Mouse (Mus musculus) thymus, postnatal 0 days (tissue): ENCODE measurements around the gene Krtcap3. TPM values are rescaled to one million over a fixed set of nuclear protein-coding genes. Genes with fewer than 3 reads are reported as not detected.

Experiments used
- DNase-seq: peaks from one replicate; pipeline ENCODE4 v3.0.0-alpha.2; 2015; ENCODE audit warnings: low spot score
- polyA plus RNA-seq: library from polyadenylated mRNA; unstranded; fragments of >200 nt; fragmentation: Nextera tagmentation; extraction: Ambion mirVana; gene quantifications from 2 replicates; pipeline ENCODE4 v1.2.1, GENCODE M21; 2015

The Krtcap3 gene
- polyA plus RNA-seq, 1 experiment from 2014 or later: 23.9 TPM

DNA sequence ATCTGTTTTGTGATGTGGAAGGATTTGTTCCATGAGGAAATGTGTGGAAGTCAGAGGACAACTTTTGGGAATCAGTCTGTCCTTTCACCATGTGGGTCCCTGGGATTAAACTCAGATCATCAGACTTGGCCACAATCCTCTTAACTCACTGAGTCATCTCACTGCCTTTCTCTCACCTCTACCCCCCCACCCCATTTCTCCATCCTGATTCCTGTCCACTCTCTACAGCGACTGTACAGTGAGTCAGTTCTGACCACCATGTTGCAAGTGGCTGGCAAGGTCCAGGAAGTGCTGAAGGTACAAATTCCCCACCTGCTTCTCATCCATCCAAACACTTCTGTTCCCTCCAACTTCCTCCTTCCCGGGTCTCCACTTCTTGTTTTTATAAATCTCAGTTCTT lies 47.0 kb downstream of the Krtcap3 start:
- no peak for DNase-seq

DNA sequence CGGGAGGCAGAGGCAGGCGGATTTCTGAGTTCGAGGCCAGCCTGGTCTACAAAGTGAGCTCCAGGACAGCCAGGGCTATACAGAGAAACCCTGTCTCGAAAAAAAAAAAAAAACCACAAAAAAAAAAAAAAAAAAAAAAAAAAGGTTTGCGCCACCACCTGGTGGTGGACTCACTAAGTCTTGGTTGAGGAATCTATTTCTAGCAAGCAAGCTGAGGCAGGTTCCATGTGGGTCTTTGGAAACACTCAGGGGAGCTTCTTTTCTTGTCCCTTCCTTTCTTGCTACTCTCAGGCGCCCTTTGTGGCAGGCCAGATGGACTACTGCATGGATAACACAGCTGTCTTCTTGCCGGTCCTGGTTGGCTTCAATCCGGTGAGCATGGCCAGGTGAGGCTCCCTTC lies 50.4 kb downstream of the Krtcap3 start:
- no peak for DNase-seq

Other genes with a start within 250 kb of the Krtcap3 start
- 123 and 132 TPM in 2 replicates for gene Atraid, start 203.4 kb upstream of the Krtcap3 start, polyA plus RNA-seq
- gene Slc5a6, start 202.8 kb upstream of the Krtcap3 start, polyA plus RNA-seq: 7.0 and 8.7 TPM in 2 replicates
- 15.3 and 16.8 TPM in 2 replicates for gene Cad, start 196.9 kb upstream of the Krtcap3 start, polyA plus RNA-seq
- not detected in 2 replicates for gene Dnajc5g, start 145.4 kb upstream of the Krtcap3 start, polyA plus RNA-seq
- gene Slc30a3, start 143.5 kb upstream of the Krtcap3 start, polyA plus RNA-seq: 0.07 and 0.30 TPM in 2 replicates
- gene Trim54, start 135.0 kb upstream of the Krtcap3 start, polyA plus RNA-seq: 0.14 and 0.16 TPM in 2 replicates
- gene Ucn, start 112.9 kb upstream of the Krtcap3 start, polyA plus RNA-seq: not detected in 2 replicates
- 17.1 and 21.9 TPM in 2 replicates for gene Mpv17, start 97.4 kb upstream of the Krtcap3 start, polyA plus RNA-seq
- 0.57 and 0.88 TPM in 2 replicates for gene Gm29609, start 71.8 kb upstream of the Krtcap3 start, polyA plus RNA-seq
- gene Gtf3c2, start 71.5 kb upstream of the Krtcap3 start, polyA plus RNA-seq: 46.1 and 47.2 TPM in 2 replicates
- gene Snx17, start 58.5 kb upstream of the Krtcap3 start, polyA plus RNA-seq: 126 and 144 TPM in 2 replicates
- gene Eif2b4, start 58.3 kb upstream of the Krtcap3 start, polyA plus RNA-seq: 73.6 and 80.4 TPM in 2 replicates
- gene Zfp513, start 49.4 kb upstream of the Krtcap3 start, polyA plus RNA-seq: 7.0 TPM in 2 replicates
- gene Ppm1g, start 31.0 kb upstream of the Krtcap3 start, polyA plus RNA-seq: 131 and 140 TPM in 2 replicates
- 109 and 116 TPM in 2 replicates for gene Nrbp1, start 10.8 kb upstream of the Krtcap3 start, polyA plus RNA-seq
- gene Gm9970, start 10.5 kb upstream of the Krtcap3 start, polyA plus RNA-seq: 0.64 and 0.67 TPM in 2 replicates
- 10.6 and 12.9 TPM in 2 replicates for gene Ift172, start 39.4 kb downstream of the Krtcap3 start, polyA plus RNA-seq
- 2.0 and 2.5 TPM in 2 replicates for gene Fndc4, start 44.4 kb downstream of the Krtcap3 start, polyA plus RNA-seq
- gene Gckr, start 45.8 kb downstream of the Krtcap3 start, polyA plus RNA-seq: 0.04 and 0.06 TPM in 2 replicates
- 33.2 and 43.4 TPM in 2 replicates for gene Zfp512, start 200.7 kb downstream of the Krtcap3 start, polyA plus RNA-seq
- 0.09 and 0.16 TPM in 2 replicates for gene 4930548H24Rik, start 234.0 kb downstream of the Krtcap3 start, polyA plus RNA-seq
- gene Gpn1, start 243.1 kb downstream of the Krtcap3 start, polyA plus RNA-seq: 35.4 and 35.6 TPM in 2 replicates